Comparison of ENCODE assay signal across 9 mouse cellular contexts in the genomic region with DNA sequence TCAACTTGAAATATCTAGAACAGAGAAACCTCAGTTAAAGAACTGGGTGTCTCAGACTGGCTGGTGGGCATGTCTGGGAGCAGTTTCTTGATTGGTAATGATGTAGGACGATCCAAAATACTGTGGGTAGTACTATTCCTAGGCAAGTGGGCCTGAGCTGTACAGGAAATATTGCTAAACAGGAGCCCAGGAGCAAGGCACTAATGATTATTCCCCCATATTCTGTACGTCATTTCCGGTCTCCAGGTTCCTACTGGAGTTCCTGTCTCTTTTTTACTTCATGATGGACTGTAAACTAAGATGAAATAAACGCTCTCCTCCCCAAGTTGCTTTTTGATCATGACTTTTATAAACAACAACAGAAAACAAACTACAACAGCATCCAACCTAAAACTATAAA. TPM values are rescaled to one million over a fixed set of nuclear protein-coding genes. Genes with fewer than 3 reads are reported as not detected.
DNase-seq lines count a peak whose midpoint lies in the region; ATAC-seq and TF ChIP-seq lines count a peak whose summit lies in the region.
"Had no signal": no experiment of that assay in that cellular context is flagged by ENCODE, and none has a peak within 500 bp of the region (broad histone marks: within the 10 kb centered on the region; RNA-seq: fewer than 3 reads in every experiment).

No protein-coding gene starts in this region.

- H3K79me2 ChIP-seq in myocyte (ENCODE audit: control insufficient read depth, insufficient read depth), result no peaks in the 10 kb centered on the region

- 76% methylated on average over 4 of the region's 4 CpGs for WGBS in kidney, embryonic 15.5 days
- WGBS in embryonic facial prominence, embryonic 15.5 days, result 81% methylated on average over 4 of the region's 4 CpGs
- WGBS in limb, embryonic 11.5 days, result 89% methylated on average over 4 of the region's 4 CpGs

- peak overlapping the region; percentile 70 for H3K4me2 ChIP-seq in kidney, embryonic 15.5 days
- H3K4me2 ChIP-seq in embryonic facial prominence, embryonic 15.5 days (replicated peaks), result peak overlapping the region; percentile 49
- peak overlapping the region; percentile 56; the same call in 1 of the 2 replicates for H3K4me2 ChIP-seq in limb, embryonic 11.5 days (ENCODE audit: low read depth, severe bottlenecking)
- peak overlapping the region; percentile 70 for H3K4me2 ChIP-seq in myocyte (ENCODE audit: low read depth)

- H3K36me3 ChIP-seq in kidney, embryonic 15.5 days, result no peaks in the 10 kb centered on the region
- no peaks in the 10 kb centered on the region for H3K36me3 ChIP-seq in embryonic facial prominence, embryonic 15.5 days
- no peaks in the 10 kb centered on the region for H3K36me3 ChIP-seq in limb, embryonic 11.5 days (ENCODE audit: control insufficient read depth, insufficient read depth, low read length)
- H3K36me3 ChIP-seq in myocyte (ENCODE audit: control insufficient read depth, insufficient read depth), result no peaks in the 10 kb centered on the region

- peaks cover 23% of the 10 kb centered on the region for H3K4me1 ChIP-seq in kidney, embryonic 15.5 days
- 0 out of 2 replicates have a peak, but pooled peaks cover 5% of the 10 kb centered on the region for H3K4me1 ChIP-seq in embryonic facial prominence, embryonic 15.5 days
- 0 out of 2 replicates have a peak, but pooled peaks cover 2% of the 10 kb centered on the region for H3K4me1 ChIP-seq in limb, embryonic 11.5 days (ENCODE audit: control insufficient read depth, insufficient read depth, low read length)

- H3K9me3 ChIP-seq in kidney, embryonic 15.5 days (replicated peaks), result no peaks in the 10 kb centered on the region
- H3K9me3 ChIP-seq in embryonic facial prominence, embryonic 15.5 days (replicated peaks), result no peaks in the 10 kb centered on the region
- no peaks in the 10 kb centered on the region for H3K9me3 ChIP-seq in limb, embryonic 11.5 days (ENCODE audit: control insufficient read depth, low read length)

- H3K4me3 ChIP-seq in kidney, embryonic 15.5 days (replicated peaks), result peak overlapping the region; percentile 49
- peak overlapping the region; percentile 40; the same call in 1 of the 2 replicates for H3K4me3 ChIP-seq in embryonic facial prominence, embryonic 15.5 days (replicated peaks)
- H3K4me3 ChIP-seq in limb, embryonic 11.5 days (ENCODE audit: low read depth, low read length), result no peak overlapping the region
- peak overlapping the region; percentile 14 for H3K4me3 ChIP-seq in myocyte

- no peak overlapping the region for H3ac ChIP-seq in myocyte (ENCODE audit: control insufficient read depth, insufficient read length)

- no peak for DNase-seq in kidney, adult 18-20 months
- DNase-seq in limb, embryonic 11.5 days (ENCODE audit: low spot score), result no peak
- no peak for DNase-seq in adrenal gland, adult (ENCODE audit: inconsistent age in 2 of 2, low spot score in 1 of 2)
- DNase-seq in layer of hippocampus, postnatal 36 days, result no peak
- no peak for DNase-seq in ovary, postnatal 10 days (ENCODE audit: low spot score)
- DNase-seq: cerebellum, adult 9-11 months had no signal

- TF ChIP-seq POLR2A in myocyte (IDR thresholded peaks at IDR 0.05; ENCODE audit: insufficient read length, low read depth), result no peak

- no peak overlapping the region for H3K9ac ChIP-seq in kidney, embryonic 15.5 days
- H3K9ac ChIP-seq in embryonic facial prominence, embryonic 15.5 days, result no peak overlapping the region
- H3K9ac ChIP-seq in limb, embryonic 11.5 days (ENCODE audit: low read length), result no peak overlapping the region

- peak overlapping the region; percentile 88 for H3K27ac ChIP-seq in kidney, embryonic 15.5 days
- H3K27ac ChIP-seq in embryonic facial prominence, embryonic 15.5 days (replicated peaks), result peak overlapping the region; percentile 65; the same call in 1 of the 2 replicates
- H3K27ac ChIP-seq in limb, embryonic 11.5 days (replicated peaks; ENCODE audit: low read depth, low read length), result no peak overlapping the region

- H3K27me3 ChIP-seq in kidney, embryonic 15.5 days, result no peaks in the 10 kb centered on the region
- no peaks in the 10 kb centered on the region for H3K27me3 ChIP-seq in embryonic facial prominence, embryonic 15.5 days
- no peaks in the 10 kb centered on the region for H3K27me3 ChIP-seq in limb, embryonic 11.5 days (ENCODE audit: control insufficient read depth, insufficient read depth, low read length)
- no peaks in the 10 kb centered on the region for H3K27me3 ChIP-seq in myocyte (ENCODE audit: control insufficient read depth, insufficient read depth, insufficient read length)

- no peak for ATAC-seq in kidney, embryonic 15.5 days (replicated peaks; ENCODE audit: low FRiP score)
- ATAC-seq in embryonic facial prominence, embryonic 15.5 days (ENCODE audit: insufficient number of reproducible peaks, low FRiP score, low TSS enrichment, low read depth), result no peak
- ATAC-seq in limb, embryonic 11.5 days (ENCODE audit: insufficient number of reproducible peaks, low FRiP score, low TSS enrichment, low read depth), result no peak

TF ChIP-seq in myocyte, 11 proteins besides CTCF, POLR2A, EP300 and RAD21:
- TF ChIP-seq USF1 (IDR thresholded peaks at IDR 0.05; ENCODE audit: low read depth) (no peak), CEBPB (IDR thresholded peaks at IDR 0.05; ENCODE audit: insufficient read depth, poor library complexity, severe bottlenecking) (no peak), SRF (IDR thresholded peaks at IDR 0.05; ENCODE audit: control insufficient read depth, insufficient read length, low read depth) (no peak), MYOD1 (IDR thresholded peaks at IDR 0.05; ENCODE audit: control insufficient read depth in 1 of 3, insufficient read length in 2 of 3, low read depth in 2 of 3) (no peak), TCF3 (IDR thresholded peaks at IDR 0.05; ENCODE audit: insufficient read length, low read depth) (no peak), MYOG (IDR thresholded peaks at IDR 0.05; ENCODE audit: control insufficient read depth in 1 of 3, insufficient read depth in 1 of 3, insufficient read length in 2 of 3, low read depth in 2 of 3) (no peak), TCF12 (IDR thresholded peaks at IDR 0.05; ENCODE audit: insufficient read depth, poor library complexity, severe bottlenecking) (no peak), MAX (IDR thresholded peaks at IDR 0.05; ENCODE audit: low read depth) (no peak), REST (IDR thresholded peaks at IDR 0.05; ENCODE audit: insufficient read depth, insufficient read length) (no peak), E2F4 (IDR thresholded peaks at IDR 0.05; ENCODE audit: insufficient read depth) (no peak), POLR2AphosphoS2 (IDR thresholded peaks at IDR 0.05; ENCODE audit: insufficient read length, low read depth) (no peak)

RNA-seq across cellular contexts. Expression of a gene that starts 5.7 kb away (rescaled TPM):
- polyA plus RNA-seq in kidney, embryonic 15.5 days (2015; fragmentation: Nextera tagmentation; extraction: Ambion mirVana), result 5.7 and 5.8 TPM in 2 replicates
- 4.4 and 6.0 TPM in 2 replicates for polyA plus RNA-seq in embryonic facial prominence, embryonic 15.5 days (2015; fragmentation: Nextera tagmentation; extraction: Ambion mirVana)
- polyA plus RNA-seq in limb, embryonic 11.5 days (2014; fragmentation: Nextera tagmentation; extraction: Ambion mirVana), result 2.3 and 2.4 TPM in 2 replicates
- polyA plus RNA-seq in myocyte (2012; fragmentation: generic; extraction: Trizol), result 5.3 TPM
- 10 to 100 TPM; 16.7 to 17.7 TPM for total RNA-seq in layer of hippocampus, postnatal 36 days (2021)
